Mouse (Mus musculus) liver (tissue): ENCODE results near the gene Olfr866.

Source experiments
- DNase-seq: peaks from one replicate; pipeline ENCODE4 v3.0.0-alpha.2; 2020; ENCODE audit warnings: mixed read lengths

The Olfr866 gene

DNA sequence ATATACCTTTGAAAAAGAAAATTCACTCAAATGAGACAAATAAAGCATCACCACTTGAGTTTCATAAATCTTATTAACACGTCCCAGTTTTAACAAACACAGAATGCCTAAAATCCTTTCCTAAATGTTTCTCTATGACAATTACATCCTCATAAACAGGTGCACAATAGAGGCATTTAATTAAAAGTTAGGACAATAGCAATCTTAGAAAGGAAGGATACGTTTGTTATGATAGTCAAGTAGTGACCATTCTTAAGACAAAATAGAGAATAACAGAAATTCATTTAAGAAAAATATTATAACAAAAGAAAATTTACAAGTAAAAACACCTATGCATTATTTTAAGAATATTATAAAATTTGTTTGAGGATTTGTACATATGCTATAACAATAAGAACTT lies at the start of gene Olfr866:
Gene Olfr866 (minus strand): TSS at position 101 of the 400 bp plus-strand sequence.
- DNase-seq, result no peak

DNA sequence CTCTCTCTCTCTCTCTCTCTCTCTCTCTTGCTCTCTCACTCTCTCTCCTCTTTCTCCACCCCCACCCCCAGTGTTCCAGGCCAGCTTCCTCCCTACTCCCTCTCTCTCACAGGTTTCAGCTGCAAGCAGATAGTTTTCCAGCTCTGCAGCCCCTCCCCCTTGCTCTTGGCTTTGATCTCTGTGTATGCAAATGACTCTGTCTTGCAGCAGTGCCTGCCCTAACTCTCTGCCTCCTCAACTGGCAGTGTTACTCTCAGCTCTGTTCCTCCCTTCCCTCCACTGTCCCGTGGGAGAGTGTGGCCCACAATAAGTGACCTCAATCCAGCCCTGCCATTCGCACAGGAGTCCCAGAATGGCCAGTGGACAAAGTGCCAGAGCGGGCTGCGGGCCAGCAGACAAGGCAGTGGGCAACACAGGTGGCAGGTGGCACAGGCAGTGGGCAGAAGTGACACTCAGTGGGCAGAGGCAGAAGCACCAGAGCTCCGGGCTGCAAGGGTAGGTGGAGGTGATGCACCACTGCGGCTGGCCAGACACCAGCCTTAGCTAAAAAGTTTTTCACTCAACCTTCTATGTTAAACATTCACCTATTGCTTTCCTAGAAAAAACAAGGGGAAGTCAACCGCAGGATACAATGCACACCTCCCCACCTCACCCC lies 45.8 kb upstream of the Olfr866 start:
- DNase-seq, result no peak

DNA sequence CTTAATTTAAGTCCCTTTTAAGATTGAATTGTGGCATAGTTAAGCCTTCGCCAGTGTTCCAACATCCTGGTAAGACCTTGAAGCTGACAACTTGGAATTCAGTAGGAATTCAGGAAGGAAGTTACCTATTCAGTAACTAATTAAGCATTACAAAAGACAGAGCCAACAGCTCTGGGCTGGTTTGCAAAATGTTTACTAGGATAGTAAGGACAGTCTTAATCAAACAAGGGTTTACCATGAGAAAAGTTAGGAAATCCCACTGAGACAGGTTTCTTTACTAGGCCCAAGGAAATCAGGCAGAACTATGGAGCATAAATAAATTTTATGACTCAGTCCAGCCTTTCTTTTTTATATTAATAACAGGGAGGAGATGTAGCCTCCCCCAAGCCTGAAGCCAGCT lies 43.5 kb upstream of the Olfr866 start:
- no peak for DNase-seq

DNA sequence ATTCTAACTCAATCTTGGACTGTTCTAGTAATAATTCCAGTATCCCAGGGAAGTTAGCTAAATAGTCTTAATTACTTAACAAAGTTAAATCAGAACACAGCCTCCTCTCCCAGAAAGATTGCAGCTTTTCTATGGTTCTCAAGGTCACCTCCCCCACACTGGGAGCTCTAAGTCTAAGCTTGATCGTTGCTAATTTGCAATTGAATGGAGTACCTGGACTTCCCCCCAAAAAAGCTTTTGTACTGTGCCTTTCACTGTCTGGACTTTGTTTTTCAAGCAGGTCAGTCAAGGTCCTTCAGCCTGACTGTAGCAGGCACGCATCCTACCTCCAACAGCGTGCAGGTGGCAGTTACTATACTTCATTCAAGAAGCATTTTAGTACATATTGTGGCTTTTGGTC lies 42.4 kb upstream of the Olfr866 start:
- no peak for DNase-seq

DNA sequence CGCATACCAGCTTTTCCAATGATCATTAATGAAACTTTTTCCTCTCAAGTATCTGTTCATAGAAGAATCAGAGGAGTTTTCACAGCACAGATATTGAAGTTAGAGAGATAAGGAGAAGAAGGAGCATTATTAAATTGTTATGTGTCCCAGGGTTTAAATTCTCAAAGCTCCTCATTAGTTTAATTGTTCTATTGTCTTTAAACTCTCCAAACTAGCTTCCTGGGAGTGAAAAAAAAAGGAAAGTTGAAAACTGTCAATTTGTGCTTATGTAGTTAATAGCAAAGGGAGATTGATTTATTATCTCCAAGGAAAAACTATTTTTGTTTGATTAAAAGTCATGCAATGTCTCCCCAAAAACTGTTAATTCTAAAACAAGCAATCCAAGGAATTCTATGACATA lies 29.6 kb upstream of the Olfr866 start, which contains the start of gene Olfr867:
Gene Olfr867 (minus strand): TSS at position 101 of the 400 bp plus-strand sequence.
- no peak for DNase-seq

DNA sequence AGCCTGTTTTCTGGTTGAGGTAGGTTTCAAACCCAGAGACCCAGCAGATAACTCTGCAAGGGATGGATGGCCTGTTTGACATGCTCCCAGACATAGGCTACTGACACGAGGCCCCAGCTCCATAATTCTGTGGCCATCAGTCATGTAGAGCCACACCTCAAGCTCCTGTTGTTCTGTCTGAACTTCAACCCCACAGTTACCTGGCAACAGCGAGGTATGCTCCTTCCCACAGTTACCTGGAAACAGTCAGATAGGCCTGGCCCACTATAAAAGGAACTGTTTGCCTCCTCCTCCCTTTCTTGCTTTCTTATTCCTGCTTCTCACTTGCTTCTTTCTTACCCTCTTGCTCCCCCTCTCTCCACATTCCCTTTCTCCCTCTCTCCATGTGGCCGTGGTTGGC lies 20.1 kb upstream of the Olfr866 start:
- no peak for DNase-seq
